Mouse (Mus musculus) cerebral cortex, adult 2 months (tissue): Measurements from ENCODE around the gene Ankrd34a.

Experiments
- WGBS: fragments of 180-500 bp; shearing (Covaris S2); methylation state at CpG from one replicate; pipeline ENCODE4 v1.1.7; 2018; 5-methylcytosine and 5-hydroxymethylcytosine counted together

Gene Ankrd34a

GRCm38 (mm10) chr3:96579885-96580454 lies 16.5 kb upstream of the Ankrd34a start:
- 9% methylated on average over 16 of the region's 16 CpGs for WGBS

GRCm38 (mm10) chr3:96581141-96581540 lies 15.3 kb upstream of the Ankrd34a start:
- WGBS, result 79% methylated on average over 6 of the region's 6 CpGs

- 90% methylated on average over 16 of the region's 16 CpGs for WGBS
These were observed 14.5 kb upstream of the Ankrd34a start for GRCm38 (mm10) chr3:96581771-96582515.

- WGBS, result 93% methylated on average over 5 of the region's 5 CpGs
These were observed 13.1 kb upstream of the Ankrd34a start for GRCm38 (mm10) chr3:96583386-96583785.

GRCm38 (mm10) chr3:96590657-96591056 lies 5.8 kb upstream of the Ankrd34a start:
- WGBS, result 80% methylated on average over 4 of the region's 4 CpGs

DNA sequence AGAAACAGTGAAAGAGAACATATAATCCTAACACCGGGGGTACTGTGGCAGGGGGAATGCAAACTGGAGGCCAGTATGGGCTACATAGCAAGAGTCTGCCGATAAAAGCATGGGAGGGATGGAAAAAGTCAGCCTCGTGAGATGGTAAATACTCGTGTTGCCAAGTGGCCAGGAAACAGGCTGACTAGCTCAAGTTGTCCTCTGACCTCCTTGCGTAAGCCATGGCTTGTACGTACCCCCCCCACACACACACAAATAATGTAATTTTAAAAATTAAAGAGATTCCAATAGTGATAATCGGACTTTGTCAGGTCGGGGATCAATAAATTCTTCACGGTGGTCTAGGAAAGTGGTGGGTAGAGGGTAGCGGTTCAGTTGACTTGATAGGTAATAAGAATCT lies 3.1 kb upstream of the Ankrd34a start:
- 1% methylated on average over 10 of the region's 10 CpGs for WGBS

DNA sequence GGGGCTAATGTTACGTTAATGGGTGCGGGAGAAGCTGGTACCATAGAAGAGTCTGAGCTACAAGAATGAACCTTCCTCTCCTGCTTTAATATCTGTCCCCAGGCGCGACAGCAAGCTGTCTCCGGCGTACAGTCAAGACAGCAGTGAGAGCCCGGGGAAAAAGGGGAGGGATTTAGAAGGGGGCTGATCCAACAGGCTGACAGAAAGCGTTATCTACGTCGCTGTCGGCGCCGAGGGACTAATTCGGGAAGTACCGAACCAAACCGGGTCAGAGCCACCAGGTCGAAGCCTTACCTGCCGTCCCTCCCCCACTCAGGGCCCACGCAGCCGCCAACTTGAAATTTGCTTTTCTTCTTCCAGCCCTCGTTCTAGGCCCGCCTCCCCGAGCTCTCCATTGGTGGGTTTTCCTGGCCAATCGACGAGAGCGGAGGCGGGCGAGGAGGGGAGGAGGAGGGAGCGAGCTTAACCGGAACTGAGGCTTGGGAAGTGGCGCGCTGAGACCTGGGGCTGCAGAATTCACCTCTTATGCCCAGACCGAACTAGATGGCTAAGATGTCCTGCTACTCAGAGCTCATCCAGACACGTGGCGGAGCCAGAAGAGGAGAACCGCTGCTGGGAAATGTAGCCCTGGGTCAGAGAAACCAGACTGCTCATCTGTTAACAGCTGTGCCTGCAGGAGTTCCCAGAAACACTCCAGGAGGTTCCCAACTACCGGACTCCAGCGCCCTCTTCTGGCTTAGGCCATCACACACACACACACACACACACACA lies 2.5 kb upstream of the Ankrd34a start, which contains the start of gene Polr3gl:
Gene Polr3gl (minus strand): TSS at position 392 of the 771 bp plus-strand sequence.
- under 1% methylated on average over 37 of the region's 38 CpGs for WGBS

DNA sequence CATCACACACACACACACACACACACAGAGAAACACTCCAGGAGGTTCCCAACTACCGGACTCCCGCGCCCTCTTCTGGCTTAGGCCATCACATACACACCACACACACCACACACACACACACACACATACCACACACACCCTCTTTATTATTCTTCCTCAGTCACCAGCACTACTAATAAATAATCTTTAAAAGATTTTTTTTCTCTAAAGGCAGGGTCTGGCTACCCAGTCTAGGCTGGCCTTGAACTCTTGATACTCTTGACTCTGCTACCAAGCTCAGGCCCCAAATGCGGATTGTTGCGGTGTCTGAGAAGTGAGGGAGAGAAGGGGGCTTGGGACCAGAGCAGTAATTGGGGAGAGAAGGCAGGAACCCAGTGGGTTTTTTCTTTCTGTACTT lies 1.6 kb upstream of the Ankrd34a start:
- WGBS, result 83% methylated on average over 5 of the region's 5 CpGs

GRCm38 (mm10) chr3:96595661-96596060 lies 775 bp upstream of the Ankrd34a start:
- WGBS, result 23% methylated on average over 6 of the region's 6 CpGs

DNA sequence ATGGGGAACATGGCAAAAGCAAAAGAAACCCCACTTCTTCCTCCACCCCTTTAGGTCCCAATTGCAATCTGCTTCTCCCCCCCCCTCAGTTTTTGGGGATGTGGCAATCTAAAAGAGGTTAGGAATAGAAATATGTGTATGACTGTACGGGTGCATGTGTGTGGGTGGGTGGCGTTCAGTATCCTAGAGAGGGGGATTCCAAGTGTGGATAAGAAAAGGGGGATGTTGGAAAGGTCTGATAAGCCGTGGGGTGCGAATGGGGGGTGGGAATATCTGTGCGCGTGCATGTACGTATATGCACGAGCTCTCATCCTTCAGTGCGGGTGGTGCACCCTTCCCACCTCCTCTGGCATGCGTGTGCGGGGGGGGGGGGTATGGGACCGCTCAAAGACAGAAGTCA lies 419 bp downstream of the Ankrd34a start:
- WGBS, result 4% methylated on average over 12 of the region's 12 CpGs

DNA sequence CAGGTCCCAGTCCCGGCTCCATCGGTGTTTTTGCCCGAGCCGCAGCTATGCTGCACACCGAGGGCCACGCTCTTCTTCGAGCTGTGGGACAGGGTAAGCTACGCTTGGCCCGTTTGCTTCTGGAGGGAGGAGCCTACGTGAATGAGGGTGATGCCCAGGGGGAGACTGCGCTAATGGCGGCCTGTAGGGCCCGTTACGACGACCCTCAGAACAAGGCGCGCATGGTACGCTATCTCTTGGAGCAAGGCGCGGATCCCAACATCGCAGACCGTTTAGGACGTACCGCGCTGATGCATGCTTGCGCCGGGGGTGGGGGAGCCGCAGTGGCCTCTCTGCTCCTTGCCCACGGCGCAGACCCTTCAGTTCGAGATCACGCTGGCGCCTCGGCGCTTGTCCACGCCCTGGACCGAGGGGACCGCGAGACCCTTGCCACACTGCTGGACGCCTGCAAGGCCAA lies 1.0 kb downstream of the Ankrd34a start:
- under 1% methylated on average over 40 of the region's 40 CpGs for WGBS

GRCm38 (mm10) chr3:96598156-96599068 lies 2.0 kb downstream of the Ankrd34a start:
- 4% methylated on average over 54 of the region's 54 CpGs for WGBS

DNA sequence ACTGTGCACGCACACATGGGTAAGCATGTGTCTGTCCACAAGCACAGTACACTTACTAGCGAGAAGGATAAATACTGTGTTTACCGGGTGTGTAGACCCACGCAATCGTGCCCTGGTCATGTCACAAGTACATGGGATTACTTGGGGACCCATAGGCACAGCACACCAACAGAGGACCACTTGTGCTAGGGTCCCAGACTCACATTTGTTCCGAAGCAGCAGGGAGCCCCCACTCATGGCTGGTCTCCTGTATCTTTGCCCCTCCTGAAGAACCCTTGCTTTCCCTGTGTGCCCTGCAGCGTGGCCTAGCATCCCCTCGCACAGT lies 2.6 kb downstream of the Ankrd34a start:
- WGBS, result 42% methylated on average over 8 of the region's 8 CpGs

DNA sequence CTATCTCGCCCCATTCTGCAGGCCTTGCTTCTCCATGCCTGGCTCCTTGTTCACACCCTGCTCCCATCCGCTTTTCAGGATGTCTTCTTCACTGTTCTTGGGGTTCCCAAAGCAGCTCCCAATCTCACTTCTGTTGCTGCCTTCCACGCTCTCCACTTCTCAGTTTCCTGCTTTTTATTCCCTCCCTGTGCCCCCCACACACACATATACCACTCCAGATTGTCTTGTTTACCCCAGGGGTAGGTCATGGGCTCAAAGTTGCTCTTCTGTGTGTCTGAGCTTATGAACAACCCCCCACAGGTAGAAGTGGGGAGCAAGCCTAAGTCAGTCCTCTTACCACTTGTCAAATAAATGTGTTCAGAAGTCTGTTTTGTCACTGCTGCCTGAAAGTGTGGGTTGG lies 3.0 kb downstream of the Ankrd34a start:
- WGBS, result 52% methylated on average over 3 of the region's 3 CpGs

DNA sequence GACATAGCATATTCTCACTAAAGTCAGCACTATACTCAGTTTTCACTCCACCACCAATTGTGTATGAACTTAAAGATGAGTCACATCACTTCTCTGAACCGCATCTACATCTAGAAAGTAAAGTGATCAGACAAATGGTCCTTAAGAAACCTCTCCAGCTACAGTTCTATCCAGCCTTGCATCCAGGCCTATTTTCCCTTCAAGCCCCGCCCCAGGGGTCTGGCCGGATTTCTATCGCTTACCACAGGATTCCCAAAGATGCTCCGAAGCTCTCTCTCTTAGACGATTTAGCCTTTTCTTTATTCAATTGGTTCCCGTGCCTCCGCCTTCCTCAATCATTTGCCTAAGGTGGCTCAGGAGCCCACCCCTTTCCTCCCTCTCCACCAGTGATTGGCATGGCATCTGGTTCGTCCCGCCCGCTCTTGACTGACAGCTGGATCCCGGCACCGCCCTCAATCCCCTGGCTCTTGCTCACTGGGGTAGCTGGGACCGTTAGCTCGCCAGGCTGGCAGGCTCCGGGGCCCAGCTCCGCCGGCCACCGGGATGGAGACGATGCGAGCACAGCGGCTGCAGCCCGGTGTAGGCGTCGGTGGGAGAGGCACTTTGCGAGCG lies 4.3 kb downstream of the Ankrd34a start, which contains the start of gene Lix1l:
Gene Lix1l (plus strand): TSS at position 511 of the 612 bp plus-strand sequence.
- under 1% methylated on average over 27 of the region's 27 CpGs for WGBS

GRCm38 (mm10) chr3:96601251-96601787 lies 4.9 kb downstream of the Ankrd34a start:
- under 1% methylated on average over 40 of the region's 40 CpGs for WGBS

GRCm38 (mm10) chr3:96601941-96602703 lies 5.7 kb downstream of the Ankrd34a start:
- 13% methylated on average over 10 of the region's 10 CpGs for WGBS

DNA sequence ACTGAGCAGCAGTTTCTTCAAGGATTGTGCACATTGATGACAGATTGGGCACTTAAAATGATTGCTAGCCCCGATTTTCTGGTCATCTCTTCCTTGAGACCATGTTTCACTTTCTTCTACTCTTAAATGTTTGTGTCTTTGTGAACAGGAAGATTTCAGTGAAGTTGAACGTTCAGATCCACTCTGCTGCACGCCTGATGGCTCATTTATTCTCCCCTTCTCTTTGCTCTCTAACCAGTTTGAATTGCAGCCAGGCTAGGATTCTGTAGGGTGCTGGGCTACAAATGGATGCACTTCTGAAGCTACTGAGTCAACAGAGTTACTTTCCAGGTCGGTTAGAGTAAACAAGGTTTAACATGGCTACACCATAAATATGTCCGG lies 6.3 kb downstream of the Ankrd34a start:
- 19% methylated on average over 5 of the region's 5 CpGs for WGBS

- WGBS, result 40% methylated on average over 5 of the region's 5 CpGs
These were observed 6.9 kb downstream of the Ankrd34a start for GRCm38 (mm10) chr3:96603311-96603710.

GRCm38 (mm10) chr3:96606007-96606406 lies 9.6 kb downstream of the Ankrd34a start:
- 90% methylated on average over 4 of the region's 4 CpGs for WGBS
